Mouse (Mus musculus) lung, postnatal 0 days (tissue): ENCODE measurements at regions not wholly inside any gene's neighbourhood (a gene's known extent, or its start where the extent isn't known, plus 50 kb on each side); places are given as distances from the start of the nearest gene placed in this dataset.

Source experiments
- ATAC-seq: fragments of 200-750 bp; cut with Nextera tagmentation; 2 replicates; pipeline ENCODE4 v1.8.0; 2017; ENCODE audit warnings: moderate library complexity
- DNase-seq: peaks from one replicate; pipeline ENCODE4 v3.0.0-alpha.2; 2016; ENCODE audit warnings: low spot score
- H3K27ac ChIP-seq: fragments of 300-500 bp; sonication (generic); 2 replicates; pipeline ENCODE4 v1.5.1; 2014; ENCODE audit warnings: antibody characterized with exemption, mild to moderate bottlenecking, low read length, mixed read lengths
- H3K27me3 ChIP-seq: fragments of 300-500 bp; sonication (generic); replicated peaks from 2 replicates; pipeline ENCODE4 v1.6.1; 2014; ENCODE audit warnings: low read length, mixed read lengths; ENCODE audit not compliant: insufficient read depth
- H3K36me3 ChIP-seq: fragments of 300-500 bp; sonication (generic); 2 replicates; pipeline ENCODE4 v1.6.1; 2014; ENCODE audit warnings: low read length, mixed read lengths; ENCODE audit not compliant: insufficient read depth
- H3K4me1 ChIP-seq: fragments of 300-500 bp; sonication (generic); 2 replicates; pipeline ENCODE4 v1.6.1; 2014; ENCODE audit warnings: antibody characterized with exemption, low read depth, low read length, mixed read lengths; ENCODE audit not compliant: insufficient read depth
- H3K4me2 ChIP-seq: fragments of 300-500 bp; sonication (generic); replicated peaks from 2 replicates; pipeline ENCODE4 v1.6.1; 2014; ENCODE audit warnings: low read depth, mild to moderate bottlenecking, low read length, moderate library complexity, mixed read lengths
- H3K4me3 ChIP-seq: fragments of 300-500 bp; sonication (generic); 2 replicates; pipeline ENCODE4 v1.5.1; 2014; ENCODE audit warnings: low read depth, low read length
- H3K9ac ChIP-seq: fragments of 300-500 bp; sonication (generic); replicated peaks from 2 replicates; pipeline ENCODE4 v1.6.1; 2014; ENCODE audit warnings: low read depth, mild to moderate bottlenecking
- H3K9me3 ChIP-seq: fragments of 300-500 bp; sonication (generic); 2 replicates; pipeline ENCODE4 v1.6.1; 2016; ENCODE audit warnings: low read length, mixed read lengths
- CTCF ChIP-seq: IDR thresholded peaks from 2 replicates; pipeline ENCODE4 v1.5.1; 2016; ENCODE audit warnings: antibody characterized with exemption, mild to moderate bottlenecking
- EP300 ChIP-seq: IDR thresholded peaks from 2 replicates; pipeline ENCODE4 v1.6.1; 2016; ENCODE audit warnings: antibody characterized with exemption, mild to moderate bottlenecking, control low read depth
- WGBS: fragments of 180-500 bp; shearing (Covaris S2); extraction: QIAGEN DNeasy Blood & Tissue Kit; methylation state at CpG from one replicate; pipeline ENCODE4 v1.1.7; 2014; 5-methylcytosine and 5-hydroxymethylcytosine counted together

GRCm38 (mm10) chr9:34202122-34202941 is 283.4 kb upstream of the Kirrel3 start:
- Histone ChIP-seq H3K9me3 (no peaks in the 10 kb centered on the region), H3K4me3 (no peak overlapping the region), H3K36me3 (no peaks in the 10 kb centered on the region), H3K4me1 (no peaks in the 10 kb centered on the region), H3K9ac (no peak overlapping the region), H3K27me3 (no peaks in the 10 kb centered on the region), H3K27ac (no peak overlapping the region), H3K4me2 (no peak overlapping the region)
- 40% methylated on average over 12 of the region's 13 CpGs for WGBS
- ATAC-seq = no peak
- DNase-seq = no peak
- TF ChIP-seq CTCF (no peak), EP300 (no peak)

- no peak overlapping the region for H3K4me2 ChIP-seq
- H3K4me1 ChIP-seq = no peaks in the 10 kb centered on the region
- H3K36me3 ChIP-seq = no peaks in the 10 kb centered on the region
- WGBS = 31% methylated on average over 11 of the region's 11 CpGs
- ATAC-seq (no peak), DNase-seq (no peak)
- TF ChIP-seq EP300 (no peak), CTCF (no peak)
- no peak overlapping the region for H3K27ac ChIP-seq
- no peak overlapping the region for H3K9ac ChIP-seq
- no peaks in the 10 kb centered on the region for H3K9me3 ChIP-seq
- H3K4me3 ChIP-seq = no peak overlapping the region
- H3K27me3 ChIP-seq = no peaks in the 10 kb centered on the region
Observed at GRCm38 (mm10) chr9:34202942-34203551, 282.6 kb upstream of the Kirrel3 start.

GRCm38 (mm10) chr9:34203624-34204365 is 281.9 kb upstream of the Kirrel3 start:
- no peak for DNase-seq
- Histone ChIP-seq H3K4me1 (no peaks in the 10 kb centered on the region), H3K9ac (no peak overlapping the region), H3K9me3 (no peaks in the 10 kb centered on the region), H3K27me3 (no peaks in the 10 kb centered on the region), H3K4me3 (no peak overlapping the region), H3K36me3 (no peaks in the 10 kb centered on the region), H3K4me2 (no peak overlapping the region), H3K27ac (no peak overlapping the region)
- TF ChIP-seq CTCF = peak; percentile 13; the same call in 1 of the 2 replicates
- no peak for TF ChIP-seq EP300
- WGBS = 28% methylated on average over 7 of the region's 7 CpGs
- no peak for ATAC-seq

- DNase-seq (peak; percentile 61), ATAC-seq (peak; percentile 86)
- Histone ChIP-seq H3K9ac (no peak overlapping the region), H3K36me3 (no peaks in the 10 kb centered on the region), H3K9me3 (no peaks in the 10 kb centered on the region), H3K4me2 (no peak overlapping the region), H3K4me1 (no peaks in the 10 kb centered on the region), H3K4me3 (no peak overlapping the region), H3K27ac (no peak overlapping the region), H3K27me3 (no peaks in the 10 kb centered on the region)
- WGBS = 30% methylated on average over 2 of the region's 2 CpGs
- TF ChIP-seq EP300 = peak; percentile 93
- no peak for TF ChIP-seq CTCF
Observed at GRCm38 (mm10) chr9:34204479-34204878, 281.2 kb upstream of the Kirrel3 start.

GRCm38 (mm10) chr9:34231561-34231960 is 254.1 kb upstream of the Kirrel3 start:
- Histone ChIP-seq H3K27me3 (no peaks in the 10 kb centered on the region), H3K27ac (no peak overlapping the region), H3K4me2 (no peak overlapping the region), H3K9me3 (no peaks in the 10 kb centered on the region), H3K4me3 (no peak overlapping the region), H3K4me1 (no peaks in the 10 kb centered on the region), H3K36me3 (no peaks in the 10 kb centered on the region), H3K9ac (no peak overlapping the region)
- DNase-seq = no peak
- TF ChIP-seq CTCF = no peak
- TF ChIP-seq EP300 = no peak
- no peak for ATAC-seq
- WGBS = 9% methylated on average over 2 of the region's 2 CpGs

DNA sequence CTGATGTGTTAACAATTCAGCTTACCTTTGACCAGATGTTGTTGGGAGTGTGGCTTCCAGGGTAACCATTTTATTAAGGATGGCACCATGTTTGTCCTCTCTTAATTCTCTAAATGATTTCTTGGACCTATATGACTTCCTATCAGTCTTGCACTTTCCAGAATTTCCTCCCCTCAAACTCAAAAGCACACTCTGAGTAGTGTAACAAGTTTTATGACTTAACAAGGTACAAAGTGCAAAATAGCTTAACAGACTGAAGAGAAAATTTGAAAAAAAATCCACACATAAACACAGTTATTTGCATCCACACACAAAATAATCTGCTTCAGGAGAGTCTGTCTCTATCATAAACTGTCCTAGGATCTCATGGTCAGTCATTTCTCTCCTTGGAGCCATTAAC is 251.0 kb upstream of the Kirrel3 start:
- Histone ChIP-seq H3K4me3 (no peak overlapping the region), H3K36me3 (no peaks in the 10 kb centered on the region), H3K27ac (no peak overlapping the region), H3K9me3 (no peaks in the 10 kb centered on the region), H3K9ac (no peak overlapping the region), H3K4me1 (no peaks in the 10 kb centered on the region), H3K4me2 (no peak overlapping the region), H3K27me3 (no peaks in the 10 kb centered on the region)
- TF ChIP-seq CTCF (no peak), EP300 (no peak)
- ATAC-seq = no peak
- no peak for DNase-seq
